ENCODE assay signal across 7 mouse cellular contexts in the genomic region with DNA sequence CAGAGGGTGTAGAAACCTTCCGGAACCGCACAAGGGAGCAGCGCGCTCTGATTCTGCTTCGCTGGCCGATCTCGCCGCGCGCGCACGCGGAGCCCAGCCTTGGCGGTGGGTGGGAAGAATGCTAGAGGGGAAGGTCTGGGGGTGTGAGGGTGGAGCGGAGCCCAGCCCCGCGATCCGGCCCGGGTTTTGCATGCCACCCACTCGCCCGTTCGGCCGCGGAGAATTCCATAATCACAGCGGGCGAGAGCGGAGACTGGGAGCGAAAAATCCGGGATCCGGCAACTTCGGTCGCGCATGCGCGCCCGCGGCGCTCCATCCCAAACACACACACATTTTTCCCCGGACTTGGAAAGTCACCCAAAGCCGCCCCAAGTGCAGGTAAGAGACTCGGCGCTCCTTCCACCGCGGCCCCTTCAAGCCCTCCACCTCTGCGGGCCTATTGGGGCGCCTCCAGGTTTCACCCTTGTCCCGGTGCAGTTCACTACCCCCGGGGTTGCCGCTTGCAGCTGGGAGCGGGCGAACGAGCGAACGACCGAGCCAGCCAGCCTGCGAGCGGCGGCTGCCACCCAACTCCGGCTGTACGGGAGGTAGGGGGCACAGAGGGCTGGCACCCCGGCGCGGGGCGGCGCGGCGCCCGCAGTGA. TPM values are rescaled to one million over a fixed set of nuclear protein-coding genes. Genes with fewer than 3 reads are reported as not detected.
DNase-seq lines count a peak whose midpoint lies in the region; ATAC-seq and TF ChIP-seq lines count a peak whose summit lies in the region.

A gene (plus strand): TSS at position 293 of the 643 bp plus-strand sequence.

- no peaks in the 10 kb centered on the region for H3K79me2 ChIP-seq in heart, adult 2 months (replicated peaks; ENCODE audit: control insufficient read depth, insufficient read depth, low read length)

- under 1% methylated on average over 68 of the region's 68 CpGs for WGBS in embryonic facial prominence, embryonic 12.5 days
- under 1% methylated on average over 68 of the region's 68 CpGs for WGBS in heart, adult 2 months
- WGBS in kidney, adult 2 months: under 1% methylated on average over 68 of the region's 68 CpGs
- WGBS in midbrain, embryonic 13.5 days: under 1% methylated on average over 67 of the region's 68 CpGs
- WGBS in stomach, embryonic 15.5 days: under 1% methylated on average over 68 of the region's 68 CpGs

- H3K9me3 ChIP-seq in embryonic facial prominence, embryonic 12.5 days: no peaks in the 10 kb centered on the region
- no peaks in the 10 kb centered on the region for H3K9me3 ChIP-seq in midbrain, embryonic 13.5 days
- H3K9me3 ChIP-seq in stomach, embryonic 15.5 days: no peaks in the 10 kb centered on the region

- H3K36me3 ChIP-seq in embryonic facial prominence, embryonic 12.5 days: no peaks in the 10 kb centered on the region
- no peaks in the 10 kb centered on the region for H3K36me3 ChIP-seq in heart, adult 2 months (ENCODE audit: control insufficient read depth, insufficient read depth, low read length)
- H3K36me3 ChIP-seq in kidney, adult 2 months (ENCODE audit: control insufficient read depth, insufficient read depth, low read length): no peaks in the 10 kb centered on the region
- no peaks in the 10 kb centered on the region for H3K36me3 ChIP-seq in midbrain, embryonic 13.5 days
- no peaks in the 10 kb centered on the region for H3K36me3 ChIP-seq in stomach, embryonic 15.5 days

- H3K4me3 ChIP-seq in embryonic facial prominence, embryonic 12.5 days: peak within 1 kb of the TSS; percentile 54
- H3K4me3 ChIP-seq in heart, adult 2 months: peak within 1 kb of the TSS; percentile 98
- H3K4me3 ChIP-seq in kidney, adult 2 months (ENCODE audit: insufficient read depth, low read depth, low read length): peak within 1 kb of the TSS; percentile 56
- peak within 1 kb of the TSS; percentile 55 for H3K4me3 ChIP-seq in midbrain, embryonic 13.5 days (replicated peaks)
- H3K4me3 ChIP-seq in stomach, embryonic 15.5 days (replicated peaks): peak within 1 kb of the TSS; percentile 65

- 0 out of 2 replicates have a peak, but pooled peaks have one; percentile 25 for TF ChIP-seq CTCF in heart, adult 2 months (IDR thresholded peaks at IDR 0.05)
- TF ChIP-seq CTCF in kidney, adult 2 months (conservative IDR thresholded peaks at IDR 0.05; ENCODE audit: insufficient read depth, insufficient read length, low read depth, low read length): no peak

- TF ChIP-seq EP300 in heart, adult 2 months (IDR thresholded peaks at IDR 0.05; ENCODE audit: insufficient read depth, low read depth, low read length): peak; percentile 89; the same call in 1 of the 2 replicates

- peaks cover 64% of the 10 kb centered on the region for H3K27me3 ChIP-seq in embryonic facial prominence, embryonic 12.5 days
- no peaks in the 10 kb centered on the region for H3K27me3 ChIP-seq in heart, adult 2 months (ENCODE audit: control insufficient read depth, insufficient read depth, low read length)
- H3K27me3 ChIP-seq in kidney, adult 2 months (replicated peaks; ENCODE audit: control insufficient read depth, insufficient read depth, low read length): peaks cover 4% of the 10 kb centered on the region
- peaks cover 83% of the 10 kb centered on the region for H3K27me3 ChIP-seq in midbrain, embryonic 13.5 days
- H3K27me3 ChIP-seq in stomach, embryonic 15.5 days (replicated peaks): peaks cover 24% of the 10 kb centered on the region

- ATAC-seq in embryonic facial prominence, embryonic 12.5 days (ENCODE audit: insufficient number of reproducible peaks, insufficient read depth, low FRiP score, low TSS enrichment): peak; percentile 80
- peak; percentile 78 for ATAC-seq in midbrain, embryonic 13.5 days
- ATAC-seq in stomach, embryonic 15.5 days (ENCODE audit: insufficient read depth, low FRiP score, low read depth): peak; percentile 82

- peak within 1 kb of the TSS; percentile 96 for H3K4me2 ChIP-seq in embryonic facial prominence, embryonic 12.5 days (replicated peaks)
- H3K4me2 ChIP-seq in midbrain, embryonic 13.5 days (replicated peaks): peak within 1 kb of the TSS; percentile 99
- peak within 1 kb of the TSS; percentile 96 for H3K4me2 ChIP-seq in stomach, embryonic 15.5 days

- H3K9ac ChIP-seq in embryonic facial prominence, embryonic 12.5 days: peak within 1 kb of the TSS; percentile 53
- peak within 1 kb of the TSS; percentile 82 for H3K9ac ChIP-seq in heart, adult 2 months (ENCODE audit: low read depth, low read length)
- peak within 1 kb of the TSS; percentile 63 for H3K9ac ChIP-seq in midbrain, embryonic 13.5 days (replicated peaks)
- H3K9ac ChIP-seq in stomach, embryonic 15.5 days: peak within 1 kb of the TSS; percentile 54

- DNase-seq in brain, adult 2 months (ENCODE audit: low read depth, low spot score): peak; percentile 90
- peak; percentile 92 to 95 for DNase-seq in heart, adult 2 months
- peak; percentile 93 for DNase-seq in kidney, adult 2 months
- DNase-seq in left cerebral cortex, postnatal 4 days: peak; percentile 90

- intact Hi-C loops in heart, adult 2 months (cut with DNase I): loop anchor here (1.0 to 5.0 kb wide), 6 partner anchors 57 to 243 kb away; no protein-coding TSS in a partner anchor
- intact Hi-C loops in left cerebral cortex, postnatal 4 days (cut with DNase I): no loop called here

- H3K27ac ChIP-seq in embryonic facial prominence, embryonic 12.5 days: 0 out of 2 replicates have a peak within 1 kb of the TSS, but pooled peaks have one; percentile 36
- H3K27ac ChIP-seq in heart, adult 2 months: peak within 1 kb of the TSS; percentile 93
- peak within 1 kb of the TSS; percentile 47; the same call in 1 of the 2 replicates for H3K27ac ChIP-seq in kidney, adult 2 months (ENCODE audit: insufficient read depth, low read depth, low read length)
- H3K27ac ChIP-seq in midbrain, embryonic 13.5 days: no peak within 1 kb of the TSS
- H3K27ac ChIP-seq in stomach, embryonic 15.5 days: peak within 1 kb of the TSS; percentile 73

- peak; percentile 67 for TF ChIP-seq POLR2A in heart, adult 2 months (IDR thresholded peaks at IDR 0.05; ENCODE audit: insufficient read depth, low read depth, low read length)
- TF ChIP-seq POLR2A in kidney, adult 2 months (IDR thresholded peaks at IDR 0.05; ENCODE audit: low read depth, low read length): no peak

- H3K4me1 ChIP-seq in embryonic facial prominence, embryonic 12.5 days: peaks cover 33% of the 10 kb centered on the region
- peaks cover 1% of the 10 kb centered on the region; the same call in 1 of the 2 replicates for H3K4me1 ChIP-seq in heart, adult 2 months (ENCODE audit: control insufficient read depth, insufficient read depth, low read length)
- H3K4me1 ChIP-seq in kidney, adult 2 months (ENCODE audit: control insufficient read depth, insufficient read depth, low read length): 0 out of 2 replicates have a peak, but pooled peaks cover 3% of the 10 kb centered on the region
- peaks cover 52% of the 10 kb centered on the region for H3K4me1 ChIP-seq in midbrain, embryonic 13.5 days (replicated peaks)
- peaks cover 30% of the 10 kb centered on the region for H3K4me1 ChIP-seq in stomach, embryonic 15.5 days

RNA-seq across cellular contexts. Expression of the gene that starts here (rescaled TPM):
- 4.5 and 4.6 TPM in 2 replicates for polyA plus RNA-seq in embryonic facial prominence, embryonic 12.5 days (2016; fragmentation: Nextera tagmentation; extraction: Ambion mirVana)
- total RNA-seq in heart, adult 2 months (2021): 10 to 100 TPM; 42.5 to 47.0 TPM
- polyA plus RNA-seq in heart, adult 2 months (2012; rRNA removed): 21.2 and 22.4 TPM in 2 replicates
- 13.5 and 14.7 TPM in 2 replicates for polyA plus RNA-seq in kidney, adult 2 months (2012; rRNA removed)
- 1 to 10 TPM; 1.1 to 2.4 TPM for total RNA-seq in left cerebral cortex, postnatal 4 days (2021)
- 2.7 and 3.8 TPM in 2 replicates for polyA plus RNA-seq in midbrain, embryonic 13.5 days (2015; fragmentation: Nextera tagmentation; extraction: Ambion mirVana)
- polyA plus RNA-seq in stomach, embryonic 15.5 days (2015; fragmentation: Nextera tagmentation; extraction: Ambion mirVana): 8.9 and 10.2 TPM in 2 replicates

Comparison
In these comparisons a context has a peak if more than half of its experiments do, and no peak if none do; other contexts are left out.
1. RNA of the gene that starts here (total RNA-seq): 42.5 to 47.0 TPM in heart, adult 2 months; 1.1 to 2.4 TPM in left cerebral cortex, postnatal 4 days; every median in the first group is over 10 times any median in the second.
2. Peak in every context shown above with its lines, with median percentiles within 50 percentile points of each other: DNase-seq, ATAC-seq, H3K4me2 ChIP-seq, H3K4me3 ChIP-seq and H3K9ac ChIP-seq.